Mouse (Mus musculus): ENCODE measurements around the gene Tgif2.
"Not testable (repeated sequence)": the region's sequence is repeated elsewhere in the genome, so short reads cannot be mapped to it uniquely, and the experiment has no call there.

Gene Tgif2

GRCm38 (mm10) chr2:156877726-156878125 lies 37.9 kb downstream of the Tgif2 start:
- peak; percentile 66 to 74 for DNase-seq

- no peak for DNase-seq
These were observed 39.7 kb downstream of the Tgif2 start for GRCm38 (mm10) chr2:156879541-156879940.

- peak in 1 of 2 experiments; percentile 24 for DNase-seq
These were observed 42.7 kb downstream of the Tgif2 start for GRCm38 (mm10) chr2:156882431-156883001.

GRCm38 (mm10) chr2:156884396-156885211 lies 44.8 kb downstream of the Tgif2 start:
- DNase-seq: no peak

- DNase-seq: not testable (repeated sequence)
These were observed 45.9 kb downstream of the Tgif2 start for GRCm38 (mm10) chr2:156885666-156886065.

GRCm38 (mm10) chr2:156886084-156886631 lies 46.4 kb downstream of the Tgif2 start:
- DNase-seq: no peak

GRCm38 (mm10) chr2:156887017-156887416 lies 47.2 kb downstream of the Tgif2 start, which contains the start of gene Sla2:
Gene Sla2, minus strand, starts transcription at chr2:156887192.
- no peak for DNase-seq

- no peak for DNase-seq
These were observed 48.7 kb downstream of the Tgif2 start for GRCm38 (mm10) chr2:156888490-156888889.

- DNase-seq: no peak
These were observed 52.4 kb downstream of the Tgif2 start for GRCm38 (mm10) chr2:156892240-156892639.

GRCm38 (mm10) chr2:156892821-156893220 lies 53.0 kb downstream of the Tgif2 start:
- no peak for DNase-seq

GRCm38 (mm10) chr2:156894496-156895265 lies 54.9 kb downstream of the Tgif2 start:
- DNase-seq: peak in 1 of 2 experiments; percentile 45

- peak in 1 of 2 experiments; percentile 33 for DNase-seq
These were observed 56.6 kb downstream of the Tgif2 start for GRCm38 (mm10) chr2:156896384-156896914.

GRCm38 (mm10) chr2:156897034-156897433 lies 57.2 kb downstream of the Tgif2 start:
- DNase-seq: no peak

GRCm38 (mm10) chr2:156898374-156898773 lies 58.6 kb downstream of the Tgif2 start:
- DNase-seq: peak in 1 of 2 experiments; percentile 10

GRCm38 (mm10) chr2:156899184-156899583 lies 59.4 kb downstream of the Tgif2 start:
- DNase-seq: peak in 1 of 2 experiments; percentile 8

GRCm38 (mm10) chr2:156901344-156901743 lies 61.5 kb downstream of the Tgif2 start:
- no peak for DNase-seq

GRCm38 (mm10) chr2:156901883-156902282 lies 62.1 kb downstream of the Tgif2 start:
- DNase-seq: no peak

- DNase-seq: not testable (repeated sequence)
These were observed 62.6 kb downstream of the Tgif2 start for GRCm38 (mm10) chr2:156902411-156902810.

GRCm38 (mm10) chr2:156903367-156903766 lies 63.6 kb downstream of the Tgif2 start:
- DNase-seq: no peak

Data from lung, postnatal 4 days (tissue).